Mouse (Mus musculus): ENCODE data around the gene Hist1h2ad.
"Not testable (repeated sequence)": the region's sequence is repeated elsewhere in the genome, so short reads cannot be mapped to it uniquely, and the experiment has no call there.

Gene Hist1h2ad

GRCm38 (mm10) chr13:23538249-23538648, 35.9 kb upstream of the Hist1h2ad start:
- in situ Hi-C loops (cut with MboI, MseI) = loop anchor here (10.0 kb wide), 1 partner anchor 1493 kb away; the partner anchor contains the start of genes Hist1h2ag, Hist1h2bj and Hist1h4i

GRCm38 (mm10) chr13:23539821-23540220, 34.4 kb upstream of the Hist1h2ad start:
- in situ Hi-C loops (cut with MboI, MseI) = loop anchor here (10.0 kb wide), 1 partner anchor 1495 kb away; the partner anchor contains the start of genes Hist1h2ag, Hist1h2bj and Hist1h4i

- in situ Hi-C loops (cut with MboI, MseI) = no loop called here
These were observed 32.7 kb upstream of the Hist1h2ad start for GRCm38 (mm10) chr13:23541497-23541896.

GRCm38 (mm10) chr13:23542225-23542980, 31.8 kb upstream of the Hist1h2ad start:
- in situ Hi-C loops (cut with MboI, MseI) = not testable (repeated sequence)

- in situ Hi-C loops (cut with MboI, MseI) = not testable (repeated sequence)
These were observed 31.1 kb upstream of the Hist1h2ad start, which contains the start of gene Hist1h2bh for GRCm38 (mm10) chr13:23542999-23543607. Gene Hist1h2bh (minus strand): TSS chr13:23543392.

GRCm38 (mm10) chr13:23543965-23544786, 30.0 kb upstream of the Hist1h2ad start, which contains the start of gene Hist1h3f:
Gene Hist1h3f (plus strand): TSS chr13:23544052.
- in situ Hi-C loops (cut with MboI, MseI) = no loop called here

- in situ Hi-C loops (cut with MboI, MseI) = not testable (repeated sequence)
These were observed 29.4 kb upstream of the Hist1h2ad start for GRCm38 (mm10) chr13:23544787-23545120.

- in situ Hi-C loops (cut with MboI, MseI) = no loop called here
These were observed 27.5 kb upstream of the Hist1h2ad start for GRCm38 (mm10) chr13:23546694-23547093.

GRCm38 (mm10) chr13:23550761-23551145, 23.4 kb upstream of the Hist1h2ad start:
- in situ Hi-C loops (cut with MboI, MseI) = no loop called here

GRCm38 (mm10) chr13:23551146-23551834, 22.9 kb upstream of the Hist1h2ad start, which contains the start of gene Hist1h4f:
Gene Hist1h4f (minus strand): TSS chr13:23551648.
- in situ Hi-C loops (cut with MboI, MseI) = not testable (repeated sequence)

GRCm38 (mm10) chr13:23551931-23552914, 22.0 kb upstream of the Hist1h2ad start:
- in situ Hi-C loops (cut with MboI, MseI) = no loop called here

GRCm38 (mm10) chr13:23552962-23553361, 21.2 kb upstream of the Hist1h2ad start, which contains the start of gene Hist1h1d:
Gene Hist1h1d (plus strand): TSS chr13:23553262.
- in situ Hi-C loops (cut with MboI, MseI) = no loop called here

- in situ Hi-C loops (cut with MboI, MseI) = no loop called here
These were observed 19.8 kb upstream of the Hist1h2ad start for GRCm38 (mm10) chr13:23554393-23554792.

GRCm38 (mm10) chr13:23554925-23555838, 19.0 kb upstream of the Hist1h2ad start:
- in situ Hi-C loops (cut with MboI, MseI) = no loop called here

GRCm38 (mm10) chr13:23555839-23556416, 18.3 kb upstream of the Hist1h2ad start:
- in situ Hi-C loops (cut with MboI, MseI) = no loop called here

- in situ Hi-C loops (cut with MboI, MseI) = no loop called here
These were observed 17.3 kb upstream of the Hist1h2ad start for GRCm38 (mm10) chr13:23556906-23557305.

- in situ Hi-C loops (cut with MboI, MseI) = not testable (repeated sequence)
These were observed 13.5 kb upstream of the Hist1h2ad start for GRCm38 (mm10) chr13:23560699-23561098.

GRCm38 (mm10) chr13:23561531-23561882, 12.7 kb upstream of the Hist1h2ad start:
- in situ Hi-C loops (cut with MboI, MseI) = not testable (repeated sequence)
